Mouse (Mus musculus): ENCODE measurements around the gene Fam118b.

Gene Fam118b

GRCm38 (mm10) chr9:35217963-35218362 lies 49.6 kb downstream of the Fam118b start:
- ChIA-PET CTCF (no interaction called here), POLR2A (interaction anchor here in 3 of 4 experiments (0.5 to 6.5 kb wide), 14 partner anchors 7 to 1497 kb away, joined by 3 to 42 read pairs (median 7); partner anchors contain the start of genes Foxred1 (in 2 of the 3), Srpr (in 2 of the 3), Tirap (in 2 of the 3) and Fam118b (in 1 of the 3))

- ChIA-PET POLR2A (interaction anchor here (0.8 to 5.1 kb wide), 20 partner anchors 9 to 288 kb away, joined by 3 to 134 read pairs (median 10); partner anchors contain the start of genes Fam118b (in 4 of the 4), Rpusd4 (in 4 of the 4), Srpr (in 2 of the 4) and Tirap (in 2 of the 4)), CTCF (interaction anchor here in 1 of 4 experiments (1.6 to 2.0 kb wide), 2 partner anchors 12 to 312 kb away, joined by 3 to 39 read pairs; partner anchors contain the start of genes Srpr and Tirap)
Observed at GRCm38 (mm10) chr9:35211573-35212511, 55.8 kb downstream of the Fam118b start.

GRCm38 (mm10) chr9:35210542-35211474 lies 56.8 kb downstream of the Fam118b start, which contains the start of gene Foxred1:
Gene Foxred1 (minus strand): TSS chr9:35211055.
- ChIA-PET CTCF (interaction anchor here (0.6 to 3.7 kb wide), 8 partner anchors 11 to 360 kb away, joined by 3 to 39 read pairs (median 6); partner anchors contain the start of genes Srpr (in 4 of the 4), Tirap (in 4 of the 4), Hyls1 (in 1 of the 4) and Pate2 (in 1 of the 4)), POLR2A (interaction anchor here (0.5 to 5.1 kb wide), 90 partner anchors 8 to 360 kb away, joined by 3 to 134 read pairs (median 4); partner anchors contain the start of genes Srpr (in 4 of the 4), Tirap (in 4 of the 4), Fam118b (in 3 of the 4) and Rpusd4 (in 3 of the 4))

GRCm38 (mm10) chr9:35204421-35204820 lies 63.2 kb downstream of the Fam118b start:
- ChIA-PET CTCF (no interaction called here), POLR2A (interaction anchor here in 1 of 4 experiments (1.9 kb wide), 1 partner anchor 26 kb away, joined by 6 read pairs; no protein-coding TSS in a partner anchor)

- ChIA-PET CTCF (interaction anchor here in 1 of 4 experiments (0.7 kb wide), 1 partner anchor 11 kb away, joined by 5 read pairs; no protein-coding TSS in a partner anchor), POLR2A (interaction anchor here in 1 of 4 experiments (1.5 to 1.9 kb wide), 2 partner anchors 11 to 25 kb away, joined by 6 to 8 read pairs; no protein-coding TSS in a partner anchor)
Observed at GRCm38 (mm10) chr9:35203536-35203935, 64.1 kb downstream of the Fam118b start.

GRCm38 (mm10) chr9:35200529-35201060 lies 67.0 kb downstream of the Fam118b start:
- CTCF ChIA-PET = interaction anchor here in 3 of 4 experiments (0.7 to 2.9 kb wide), 21 partner anchors 8 to 341 kb away, joined by 3 to 39 read pairs (median 4); partner anchors contain the start of genes Foxred1 (in 3 of the 3) and Gm1113 (in 1 of the 3)
- POLR2A ChIA-PET = interaction anchor here (0.7 to 5.0 kb wide), 28 partner anchors 9 to 329 kb away, joined by 3 to 134 read pairs (median 6); partner anchors contain the start of genes Foxred1 (in 4 of the 4), Fam118b (in 2 of the 4), Rpusd4 (in 2 of the 4) and Dcps (in 1 of the 4)

GRCm38 (mm10) chr9:35199772-35200471 lies 67.7 kb downstream of the Fam118b start, which contains the start of the genes Srpr and Tirap:
Gene Srpr (plus strand): TSS chr9:35200175.
Gene Tirap (minus strand): TSS chr9:35200291.
- ChIA-PET POLR2A (interaction anchor here (0.5 to 5.0 kb wide), 48 partner anchors 10 to 557 kb away, joined by 3 to 134 read pairs (median 4); partner anchors contain the start of genes Foxred1 (in 4 of the 4), Fam118b (in 2 of the 4), Rpusd4 (in 2 of the 4) and Dcps (in 1 of the 4)), CTCF (interaction anchor here (0.5 to 2.9 kb wide), 62 partner anchors 8 to 1489 kb away, joined by 3 to 39 read pairs (median 4); partner anchors contain the start of genes Foxred1 (in 4 of the 4), Fam118b (in 2 of the 4), Rpusd4 (in 2 of the 4) and Gm1113 (in 1 of the 4))

- CTCF ChIA-PET = interaction anchor here (0.5 to 2.9 kb wide), 57 partner anchors 8 to 1489 kb away, joined by 3 to 39 read pairs (median 4); partner anchors contain the start of genes Foxred1 (in 4 of the 4), Fam118b (in 2 of the 4), Rpusd4 (in 2 of the 4) and Gm1113 (in 1 of the 4)
- POLR2A ChIA-PET = interaction anchor here (0.5 to 5.0 kb wide), 44 partner anchors 9 to 360 kb away, joined by 3 to 134 read pairs (median 5); partner anchors contain the start of genes Foxred1 (in 4 of the 4), Dcps (in 1 of the 4), Fam118b (in 1 of the 4) and Rpusd4 (in 1 of the 4)
Observed at GRCm38 (mm10) chr9:35198945-35199771, 68.4 kb downstream of the Fam118b start.

GRCm38 (mm10) chr9:35198351-35198750 lies 69.3 kb downstream of the Fam118b start:
- ChIA-PET CTCF (interaction anchor here in 1 of 4 experiments (2.9 kb wide), 1 partner anchor 9 kb away, joined by 19 read pairs; no protein-coding TSS in a partner anchor), POLR2A (interaction anchor here in 3 of 4 experiments (0.6 to 5.0 kb wide), 13 partner anchors 9 to 164 kb away, joined by 3 to 134 read pairs (median 6); partner anchors contain the start of gene Foxred1 (in 3 of the 3))

- ChIA-PET POLR2A (interaction anchor here (0.6 to 4.7 kb wide), 7 partner anchors 9 to 362 kb away, joined by 3 to 134 read pairs (median 4); partner anchors contain the start of gene Foxred1 (in 3 of the 4)), CTCF (no interaction called here)
Observed at GRCm38 (mm10) chr9:35197625-35198024, 70.0 kb downstream of the Fam118b start.

- ChIA-PET POLR2A (interaction anchor here in 2 of 4 experiments (1.0 to 2.6 kb wide), 4 partner anchors 9 to 17 kb away, joined by 4 to 16 read pairs (median 6); partner anchors contain the start of gene Foxred1 (in 2 of the 2)), CTCF (interaction anchor here in 1 of 4 experiments (0.6 kb wide), 1 partner anchor 71 kb away, joined by 3 read pairs; no protein-coding TSS in a partner anchor)
Observed at GRCm38 (mm10) chr9:35194048-35194447, 73.6 kb downstream of the Fam118b start.

- ChIA-PET CTCF (interaction anchor here in 1 of 4 experiments (0.6 kb wide), 2 partner anchors 11 to 72 kb away, joined by 3 to 5 read pairs; no protein-coding TSS in a partner anchor), POLR2A (interaction anchor here in 3 of 4 experiments (0.7 to 2.6 kb wide), 7 partner anchors 9 to 18 kb away, joined by 3 to 16 read pairs (median 4); partner anchors contain the start of gene Foxred1 (in 3 of the 3))
Observed at GRCm38 (mm10) chr9:35192983-35193542, 74.5 kb downstream of the Fam118b start.

- CTCF ChIA-PET = interaction anchor here (0.7 to 2.7 kb wide), 5 partner anchors 11 to 93 kb away, joined by 3 to 19 read pairs (median 3); partner anchors contain the start of genes Srpr (in 3 of the 4) and Tirap (in 3 of the 4)
- POLR2A ChIA-PET = interaction anchor here in 3 of 4 experiments (0.6 to 4.4 kb wide), 10 partner anchors 9 to 172 kb away, joined by 3 to 24 read pairs (median 8); partner anchors contain the start of genes Srpr (in 3 of the 3), Tirap (in 3 of the 3) and Foxred1 (in 2 of the 3)
Observed at GRCm38 (mm10) chr9:35188700-35189099, 78.9 kb downstream of the Fam118b start.
